11 mouse cellular contexts compared by ENCODE assay signal in the genomic region with DNA sequence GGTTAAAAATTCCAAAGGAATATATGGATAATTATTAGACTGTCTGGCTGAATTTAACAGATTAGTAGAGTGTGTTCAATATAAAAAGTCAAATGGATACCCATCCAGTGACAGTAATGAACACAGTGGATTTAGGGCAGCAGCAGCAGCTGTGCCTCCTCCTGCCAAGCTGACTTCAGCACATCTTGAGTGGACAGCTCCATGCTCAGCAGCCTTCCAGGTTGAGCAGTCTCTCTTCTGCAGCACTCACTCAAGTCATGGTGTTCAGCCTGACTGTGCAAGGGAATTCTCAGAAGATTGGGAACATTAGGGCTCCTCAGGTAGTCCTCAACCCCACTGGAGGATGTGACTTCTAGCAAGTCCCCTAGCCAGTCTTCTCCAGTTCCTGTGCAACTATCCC.
DNase-seq lines count a peak whose midpoint lies in the region; ATAC-seq lines count a peak whose summit lies in the region.
"Had no signal": no experiment of that assay in that cellular context is flagged by ENCODE, and none has a peak within 500 bp of the region (broad histone marks: within the 10 kb centered on the region; RNA-seq: fewer than 3 reads in every experiment).

No protein-coding gene starts in this region.

- no peak overlapping the region for H3K27ac ChIP-seq in embryonic facial prominence, embryonic 14.5 days (replicated peaks; ENCODE audit: low read depth, low read length)
- H3K27ac ChIP-seq: layer of hippocampus, adult 2 months; neural tube, embryonic 13.5 days had no signal

- no peaks in the 10 kb centered on the region for H3K4me1 ChIP-seq in embryonic facial prominence, embryonic 14.5 days (ENCODE audit: control insufficient read depth, insufficient read depth, low read length)
- H3K4me1 ChIP-seq: neural tube, embryonic 13.5 days had no signal

- H3K9me3 ChIP-seq in embryonic facial prominence, embryonic 14.5 days (ENCODE audit: control insufficient read depth, low read length): no peaks in the 10 kb centered on the region
- H3K9me3 ChIP-seq: neural tube, embryonic 13.5 days had no signal

- no peak overlapping the region for H3K4me3 ChIP-seq in embryonic facial prominence, embryonic 14.5 days (ENCODE audit: low read depth, low read length)
- H3K4me3 ChIP-seq: layer of hippocampus, adult 2 months; neural tube, embryonic 13.5 days had no signal

- peak; percentile 16 to 19 for DNase-seq in heart, adult 18-20 months
- no peak for DNase-seq in heart, adult 11 months
- peak; percentile 33 for DNase-seq in lung, postnatal 10 days
- no peak for DNase-seq in lung, adult 18-20 months
- peak; percentile 72 for DNase-seq in embryonic facial prominence, embryonic 14.5 days (ENCODE audit: low spot score)
- peak; percentile 57 for DNase-seq in testis, postnatal 10 days (ENCODE audit: low spot score)
- DNase-seq in layer of hippocampus, adult 9-10 months (ENCODE audit: low spot score): no peak

- no peaks in the 10 kb centered on the region for H3K27me3 ChIP-seq in embryonic facial prominence, embryonic 14.5 days (replicated peaks; ENCODE audit: control insufficient read depth, insufficient read depth, low read length)
- H3K27me3 ChIP-seq: neural tube, embryonic 13.5 days had no signal

- H3K9ac ChIP-seq in embryonic facial prominence, embryonic 14.5 days (ENCODE audit: low read depth, low read length): no peak overlapping the region
- H3K9ac ChIP-seq: neural tube, embryonic 13.5 days had no signal

- no peaks in the 10 kb centered on the region for H3K36me3 ChIP-seq in embryonic facial prominence, embryonic 14.5 days (ENCODE audit: control insufficient read depth, insufficient read depth, low read length)
- H3K36me3 ChIP-seq: neural tube, embryonic 13.5 days had no signal

- no peak overlapping the region for H3K4me2 ChIP-seq in embryonic facial prominence, embryonic 14.5 days (ENCODE audit: low read depth, low read length)
- H3K4me2 ChIP-seq: neural tube, embryonic 13.5 days had no signal

- ATAC-seq in embryonic facial prominence, embryonic 14.5 days (ENCODE audit: low read depth): no peak
- no peak for ATAC-seq in frontal cortex, adult (ENCODE audit: low TSS enrichment)
- ATAC-seq: CD4-positive, CD25-positive, alpha-beta regulatory T cell, adult 4 months had no signal

Comparison
In these comparisons a context has a peak if more than half of its experiments do, and no peak if none do; other contexts are left out.
1. DNase-seq: peak in heart, adult 18-20 months (2 of 2), lung, postnatal 10 days (single experiment), embryonic facial prominence, embryonic 14.5 days (single experiment) and testis, postnatal 10 days (single experiment); none in heart, adult 11 months (single experiment), lung, adult 18-20 months (0 of 2) and layer of hippocampus, adult 9-10 months (single experiment).